Mouse (Mus musculus) ES-E14 (cell line): Measurements from ENCODE around the gene Ppp2r2c.

Experiments
- HCFC1 ChIP-seq: IDR thresholded peaks from 2 replicates; pipeline ENCODE4 v1.6.1; 2012; ENCODE audit warnings: low read length, inconsistent platforms, borderline replicate concordance; ENCODE audit not compliant: insufficient read depth
- MAFK ChIP-seq: IDR thresholded peaks from 2 replicates; pipeline ENCODE4 v1.6.1; 2014; ENCODE audit warnings: mild to moderate bottlenecking, low read depth, low read length, inconsistent platforms; ENCODE audit not compliant: insufficient read depth
- ZC3H11A ChIP-seq: IDR thresholded peaks from 2 replicates; pipeline ENCODE4 v1.6.1; 2012; ENCODE audit warnings: low read depth, mild to moderate bottlenecking, inconsistent platforms, low read length, borderline replicate concordance

DNA sequence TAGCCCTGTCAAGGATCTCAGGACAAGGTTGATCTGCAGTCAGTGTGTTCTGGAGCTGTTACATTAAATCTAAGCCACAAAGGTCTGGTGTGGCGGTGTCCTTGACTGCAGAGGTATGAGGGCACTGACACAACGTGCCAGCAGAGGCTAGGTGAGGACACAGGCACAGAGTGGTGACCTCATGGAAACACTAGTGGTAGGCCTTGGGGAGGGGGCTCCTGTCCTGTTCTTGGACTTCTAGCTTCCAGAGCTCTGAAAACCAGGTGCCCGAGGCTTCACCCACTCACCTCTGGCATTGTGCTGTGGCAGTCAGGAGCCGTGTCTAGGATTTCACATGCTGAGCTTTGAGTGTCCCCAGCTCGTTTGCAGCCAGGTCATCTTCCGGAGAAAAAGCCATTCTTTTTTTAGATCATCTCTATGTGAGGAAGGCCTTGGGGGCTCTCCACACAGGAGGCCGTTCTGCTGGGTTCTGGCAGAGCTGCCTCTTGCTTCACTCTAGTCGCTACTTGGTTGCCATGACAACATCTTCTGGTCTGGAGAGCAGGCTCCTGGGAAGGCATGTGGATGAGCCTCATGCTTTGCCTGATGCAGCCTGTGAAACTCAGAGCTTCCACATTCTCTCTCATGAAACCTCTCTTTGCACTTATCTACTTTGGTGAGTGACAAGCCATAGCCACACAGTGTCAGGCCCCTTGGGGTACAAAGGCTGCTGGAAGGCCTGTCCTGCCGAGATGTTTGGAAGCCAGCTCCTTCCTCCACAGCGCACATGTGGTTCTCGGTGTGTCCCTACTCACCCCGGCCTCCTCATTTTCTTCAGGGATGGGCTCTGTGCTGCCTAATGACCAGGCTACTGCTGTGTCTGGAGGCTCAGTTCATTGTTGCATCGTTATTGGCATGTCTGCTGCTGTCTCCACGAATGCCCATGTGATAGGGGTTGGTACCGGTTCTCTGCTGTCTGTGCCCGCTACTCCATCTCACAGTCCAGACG, 67.5 kb downstream of the Ppp2r2c start:
- TF ChIP-seq MAFK = no peak
- no peak for TF ChIP-seq HCFC1
- no peak for TF ChIP-seq ZC3H11A
